Mouse (Mus musculus) frontal cortex, postnatal 14 days (tissue): Measurements from ENCODE around the gene Pelp1.
A peak's percentile ranks its signal among the peaks of the same experiment; 100 is the strongest.

Experiments used
- DNase-seq, 2 experiments: peaks; one replicate each; pipeline ENCODE4 v3.0.0; 2022; ENCODE audit warnings: low spot score in 2 of 2

Gene Pelp1

DNA sequence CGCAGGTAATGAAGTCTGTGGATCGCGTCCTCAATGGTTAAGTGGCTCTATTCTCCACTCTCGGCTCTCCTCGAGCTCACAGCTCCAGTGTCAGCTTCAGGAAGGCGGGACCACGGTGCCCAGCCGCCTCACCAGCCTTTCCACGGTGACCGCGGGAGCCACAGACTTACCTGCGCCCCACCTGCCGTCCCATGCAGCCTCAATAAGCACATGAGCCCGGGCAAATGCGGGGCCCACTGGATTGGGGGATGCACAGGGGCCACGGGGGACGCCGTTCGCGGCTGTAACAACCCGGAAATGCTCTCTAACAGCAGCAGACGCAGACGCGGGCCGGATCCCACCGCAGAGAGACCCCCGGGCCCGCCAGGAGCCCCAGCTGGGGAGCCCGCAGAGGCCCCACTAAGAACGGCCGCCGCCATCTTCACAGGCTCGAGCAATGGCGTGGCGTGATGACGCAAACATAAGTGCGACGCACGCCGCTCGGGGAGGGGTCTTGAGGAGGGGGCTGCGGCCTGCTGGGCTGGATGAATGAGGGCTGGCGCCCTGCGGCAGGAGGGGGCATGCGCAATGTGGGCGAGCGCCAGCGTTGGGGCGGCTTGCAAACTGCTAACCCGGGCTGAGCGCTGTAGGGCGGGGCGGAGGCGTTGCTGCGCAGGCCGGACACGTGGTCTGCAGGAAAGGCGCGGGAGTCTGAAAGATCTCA is at the start of gene Pelp1:
TSS of gene Pelp1 (minus strand) at position 438 of the 703 bp plus-strand sequence.
- DNase-seq, result peak; percentile 88 to 89

DNA sequence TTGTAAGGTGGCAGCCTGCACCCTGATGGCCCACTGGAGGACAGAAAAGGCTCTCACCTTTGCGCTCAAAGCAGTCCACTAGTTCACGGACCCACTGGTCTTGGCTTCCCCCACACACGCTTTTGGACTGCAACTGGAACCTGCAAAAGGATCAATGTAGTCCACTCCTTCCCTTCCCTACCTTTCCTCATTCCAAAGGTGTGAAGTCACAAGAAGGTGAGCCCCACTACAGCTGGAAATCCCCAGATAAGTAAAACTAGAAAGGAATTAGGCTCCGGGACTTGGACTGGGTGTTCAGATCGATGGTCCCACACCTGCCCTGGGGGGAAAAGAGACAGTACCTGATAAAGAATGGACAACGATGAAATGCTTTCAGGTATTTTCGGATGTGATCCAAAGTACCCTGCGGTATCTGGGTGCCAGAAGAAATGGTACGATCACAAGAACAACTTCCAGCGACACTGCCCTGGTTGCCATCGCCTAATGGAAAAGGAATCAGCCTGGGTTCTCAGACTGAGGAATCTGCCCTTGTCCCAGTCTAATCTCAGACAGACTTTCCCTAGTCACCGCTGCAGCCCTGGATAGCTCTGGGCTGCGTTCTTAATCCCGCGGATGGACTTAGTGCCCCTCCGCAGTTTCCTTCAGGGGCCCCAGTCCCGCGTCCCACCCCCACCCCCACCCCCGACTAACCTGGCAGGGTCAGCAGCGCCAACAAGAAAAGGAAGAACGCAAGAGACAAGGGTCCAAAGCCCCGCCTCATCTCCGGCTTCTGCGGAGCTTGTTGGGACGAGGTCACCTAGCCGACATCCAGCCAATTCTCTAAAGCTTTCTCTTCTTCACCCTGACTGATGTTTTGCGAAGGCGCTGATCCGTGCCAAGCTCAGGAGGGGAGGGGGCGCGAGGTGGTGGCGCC is 49.1 kb upstream of the Pelp1 start, which contains the start of gene Zmynd15:
TSS of gene Zmynd15 (plus strand) at position 746 of the 913 bp plus-strand sequence.
- DNase-seq, result no peak

DNA sequence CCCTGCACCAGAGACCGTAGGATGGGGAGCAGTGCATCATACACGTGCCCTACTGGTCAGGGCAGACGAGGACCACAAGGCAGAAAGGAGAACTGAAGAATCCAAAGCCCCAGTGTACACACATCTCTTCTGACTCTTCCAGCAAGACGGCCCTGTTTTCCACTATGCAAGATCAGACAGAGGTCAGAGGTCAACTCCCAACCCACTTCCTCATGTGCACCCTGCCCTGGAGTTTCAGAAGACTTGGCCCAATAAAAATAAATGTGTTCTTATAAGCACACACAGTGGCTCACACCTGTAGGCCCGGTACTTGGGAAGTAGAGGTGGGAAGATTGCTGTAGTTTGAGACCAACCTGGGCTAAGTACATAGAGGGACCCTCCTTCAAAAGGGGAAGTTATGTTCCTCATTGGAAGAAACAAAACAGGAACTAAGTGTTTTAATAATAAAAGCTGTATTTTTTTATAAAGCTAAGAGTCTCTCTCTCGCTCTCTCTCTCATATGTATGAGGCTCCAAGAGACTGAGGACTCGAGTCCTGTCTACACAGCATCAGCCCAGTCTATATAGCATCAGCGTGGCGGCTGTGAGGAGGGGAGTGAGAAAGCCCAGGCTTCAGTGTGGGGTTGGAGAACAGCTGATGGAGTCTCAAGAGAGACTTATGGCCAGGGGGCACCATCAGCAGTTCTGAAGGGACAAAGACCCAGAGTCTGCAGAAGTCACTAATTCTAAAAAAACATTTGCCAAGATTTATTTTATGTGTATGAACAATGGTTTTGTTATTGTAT is 43.6 kb upstream of the Pelp1 start:
- no peak for DNase-seq

DNA sequence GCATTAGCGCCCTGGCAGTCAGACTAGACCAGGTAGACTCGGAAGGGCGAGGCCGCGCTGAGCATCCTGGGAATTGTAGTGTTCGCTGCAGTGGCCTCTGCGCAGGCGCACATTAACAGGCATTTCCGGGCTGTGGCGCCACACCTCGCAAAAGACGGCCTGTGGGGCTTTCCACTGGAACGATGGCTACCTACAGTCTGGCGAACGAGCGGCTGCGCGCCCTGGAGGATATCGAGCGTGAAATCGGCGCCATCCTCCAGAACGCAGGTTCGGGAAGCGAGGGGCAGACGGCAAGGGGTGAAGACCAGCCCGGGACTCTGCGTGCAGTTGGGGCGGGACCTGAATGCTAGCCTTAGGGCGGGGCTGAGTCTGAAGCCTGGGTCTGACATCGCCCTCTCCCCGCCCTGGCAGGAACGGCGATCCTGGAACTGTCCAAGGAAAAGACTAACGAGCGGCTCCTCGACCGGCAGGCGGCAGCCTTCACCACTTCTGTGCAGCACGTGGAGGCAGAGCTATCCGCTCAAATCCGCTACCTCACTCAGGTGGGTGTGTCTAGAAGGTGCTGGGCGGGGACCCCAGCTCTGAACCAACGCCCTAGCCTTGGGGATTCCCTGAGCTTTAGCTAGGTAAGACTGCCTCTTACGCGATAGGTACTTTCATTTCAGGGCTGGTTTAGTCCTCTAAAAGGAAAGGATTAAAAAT is 42.1 kb upstream of the Pelp1 start, which contains the start of gene Med11:
TSS of gene Med11 (plus strand) at position 123 of the 702 bp plus-strand sequence.
- DNase-seq, result peak; percentile 88 to 92

DNA sequence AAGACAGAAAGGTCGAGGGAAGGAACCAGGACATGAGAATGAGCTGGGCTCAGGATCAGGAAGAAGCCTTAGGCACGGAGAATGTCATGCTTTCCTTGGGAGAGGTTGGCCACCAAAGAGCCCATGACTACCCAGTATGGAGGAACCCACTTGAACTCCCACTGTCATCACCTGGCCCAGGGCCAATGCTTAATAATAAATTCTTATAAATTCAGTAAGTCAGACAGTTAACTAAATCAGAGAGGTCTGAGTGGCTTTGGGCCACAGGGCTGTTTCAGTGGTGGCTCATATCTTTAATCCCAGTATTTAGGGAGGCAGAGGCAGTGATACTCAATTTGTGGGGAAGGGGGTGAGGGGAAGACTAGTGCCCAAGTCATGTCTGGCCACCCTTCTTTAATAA is 41.1 kb upstream of the Pelp1 start:
- no peak for DNase-seq

DNA sequence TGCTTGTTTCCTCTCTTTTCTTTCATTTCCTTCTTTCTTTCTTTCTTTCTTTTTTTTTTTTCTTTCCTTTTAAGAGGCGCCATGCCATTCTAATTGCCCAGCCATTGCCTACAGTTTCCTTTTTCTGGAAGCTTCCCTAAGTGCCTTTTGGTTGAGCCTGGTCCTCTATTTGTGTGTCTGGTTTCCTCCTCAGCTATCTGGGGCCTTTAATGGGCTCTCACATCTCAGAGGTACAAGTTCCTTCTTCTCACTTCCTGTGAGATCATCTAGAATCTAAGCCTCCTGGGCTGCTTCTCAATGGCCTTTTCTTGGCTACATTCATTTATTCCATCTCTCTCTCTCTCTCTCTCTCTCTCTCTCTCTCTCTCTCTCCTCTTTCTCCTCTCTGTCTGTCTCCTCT is 37.5 kb upstream of the Pelp1 start:
- no peak for DNase-seq

DNA sequence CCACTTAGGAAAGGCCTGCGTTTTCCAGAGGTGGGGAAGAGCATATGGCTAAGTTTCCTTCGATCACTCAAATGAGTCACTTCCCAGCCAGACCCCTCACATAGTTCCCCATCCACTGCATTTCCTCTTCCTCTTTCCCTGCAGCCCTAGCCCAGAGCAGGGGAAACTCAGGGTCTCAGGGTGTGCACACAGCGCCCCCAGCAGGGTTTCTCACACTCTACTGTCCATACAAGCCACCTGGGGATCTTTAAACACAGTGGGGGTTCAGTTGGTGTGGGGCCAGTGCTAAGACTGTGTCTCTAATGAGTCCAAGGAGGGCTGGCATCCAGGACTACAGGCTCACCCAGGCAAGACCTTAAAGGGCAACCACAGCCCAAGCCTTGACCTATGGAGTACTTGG is 36.9 kb upstream of the Pelp1 start:
- DNase-seq, result no peak

DNA sequence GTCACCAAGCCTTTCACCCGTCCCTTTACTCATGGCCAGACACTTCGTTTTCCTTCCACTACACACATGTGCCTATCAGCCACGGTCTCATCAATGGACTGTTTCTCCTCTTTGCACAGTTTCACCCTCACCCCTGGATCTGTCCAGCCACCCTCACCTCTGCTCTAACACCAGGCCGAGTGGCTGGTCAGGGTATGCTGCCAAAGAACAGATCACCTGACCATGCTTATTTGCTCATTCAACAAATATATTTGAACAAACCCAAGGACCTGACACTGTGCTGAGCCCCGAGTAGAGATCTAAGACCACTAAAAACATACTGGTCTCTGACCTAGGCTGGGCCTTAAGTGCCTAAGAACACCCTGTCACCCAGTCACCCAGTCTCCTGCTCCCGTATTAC is 34.8 kb upstream of the Pelp1 start:
- no peak for DNase-seq

DNA sequence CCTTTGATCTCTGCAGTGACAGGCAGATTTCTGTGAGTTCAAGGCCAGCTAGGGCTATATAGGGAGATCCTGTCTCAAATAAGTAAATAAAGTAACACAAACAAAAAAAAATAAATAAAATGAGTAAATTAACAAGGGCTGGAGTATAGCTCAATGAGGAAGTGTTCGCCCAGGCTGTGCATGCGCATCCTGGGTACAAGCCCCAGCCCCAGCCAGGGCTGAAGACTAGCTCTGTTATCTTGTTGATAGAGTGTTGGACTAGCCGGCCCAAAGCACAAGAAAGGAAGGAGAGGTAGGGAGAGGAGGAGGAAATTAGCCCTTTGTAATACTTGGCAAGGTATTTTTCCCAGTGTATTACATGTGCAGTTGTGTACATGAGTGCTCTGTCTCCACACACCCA is 34.1 kb upstream of the Pelp1 start:
- no peak for DNase-seq

DNA sequence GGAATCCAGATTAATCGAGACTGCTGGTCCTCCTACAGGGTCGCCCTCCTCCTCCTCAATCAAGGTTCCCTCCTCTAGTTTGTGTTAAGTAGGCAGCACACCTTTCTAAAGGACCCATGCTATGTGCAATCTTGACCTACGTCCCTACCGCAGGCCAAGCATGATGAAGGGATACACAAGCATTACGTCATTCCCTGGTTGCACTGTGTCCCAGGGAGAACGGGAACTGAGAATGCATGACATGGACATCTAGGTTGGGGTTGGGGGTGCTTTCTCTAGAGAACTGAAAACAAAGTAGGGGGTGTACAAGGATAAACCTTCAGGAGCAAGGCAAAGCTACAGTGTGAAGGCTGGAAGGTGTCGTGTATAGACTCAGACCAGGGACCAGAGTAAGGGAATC is 32.1 kb upstream of the Pelp1 start:
- DNase-seq, result no peak

DNA sequence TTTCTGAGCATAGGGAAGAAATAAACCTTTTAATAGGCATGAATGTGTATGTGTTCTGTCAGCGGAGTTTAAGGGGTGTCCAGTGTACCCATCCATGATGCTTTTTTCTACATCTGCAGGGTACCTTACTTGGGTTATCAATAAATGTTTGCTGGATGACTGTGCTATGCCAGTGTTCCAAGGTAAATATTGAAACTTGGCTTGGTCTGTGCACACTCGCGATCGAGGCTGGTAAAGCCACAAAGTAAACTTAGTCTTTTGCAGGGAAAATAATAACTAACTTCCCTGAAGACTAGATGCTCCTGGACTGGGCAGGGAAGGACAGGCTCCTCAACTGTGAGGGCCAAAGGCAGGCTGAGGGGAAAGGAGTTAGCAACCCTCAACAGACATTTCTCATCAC is 30.8 kb upstream of the Pelp1 start:
- no peak for DNase-seq

DNA sequence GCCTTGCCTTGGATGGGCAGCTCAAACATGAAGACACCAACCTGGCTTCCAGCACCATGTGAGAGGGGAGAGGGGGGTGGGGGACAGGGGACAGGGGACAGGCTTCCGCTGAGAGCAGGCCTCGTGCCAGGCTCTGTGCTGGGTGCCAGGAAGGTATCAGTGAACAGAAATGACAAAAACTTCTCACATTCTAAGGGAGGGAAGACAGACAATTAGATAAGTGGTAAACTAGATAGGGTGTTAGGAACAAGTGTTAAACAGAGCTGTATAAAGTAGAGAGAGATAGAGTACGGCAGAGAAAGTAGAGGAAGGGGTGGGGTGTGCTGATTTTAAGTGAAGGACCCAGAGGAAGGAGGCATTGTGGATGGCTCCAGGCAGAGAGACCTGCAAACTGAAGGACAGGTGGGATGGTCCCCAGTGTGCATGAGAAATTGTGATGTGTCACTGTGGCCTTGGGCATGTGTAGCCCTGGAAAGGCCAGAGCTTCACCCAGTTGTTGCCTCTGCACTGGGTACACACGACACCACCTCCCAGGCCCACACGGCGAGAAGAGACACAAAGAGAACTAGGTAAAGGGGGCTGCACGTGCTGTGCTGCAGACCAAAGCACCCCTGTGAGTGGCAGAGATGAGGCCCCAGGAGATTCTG is 29.0 kb upstream of the Pelp1 start:
- DNase-seq, result no peak

DNA sequence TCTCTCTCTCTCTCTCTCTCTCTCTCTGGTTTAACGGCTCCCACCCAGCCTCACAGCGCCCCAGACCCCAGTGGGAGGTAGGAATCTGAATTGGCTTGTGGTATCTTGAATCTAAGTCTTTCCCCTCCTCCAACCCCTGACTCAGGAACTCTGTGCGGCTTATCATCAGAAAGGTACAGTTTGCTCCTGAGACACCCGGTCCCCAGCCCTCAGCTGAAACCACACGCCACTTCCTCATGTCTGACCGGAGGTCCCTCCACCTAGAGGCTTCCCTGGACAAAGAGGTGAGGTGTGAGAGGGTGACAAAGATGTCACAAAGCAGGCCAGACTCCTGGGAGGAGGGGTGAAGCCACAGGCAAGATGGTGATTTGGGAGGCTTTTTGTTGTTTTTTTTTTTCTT is 27.6 kb upstream of the Pelp1 start:
- DNase-seq, result no peak

DNA sequence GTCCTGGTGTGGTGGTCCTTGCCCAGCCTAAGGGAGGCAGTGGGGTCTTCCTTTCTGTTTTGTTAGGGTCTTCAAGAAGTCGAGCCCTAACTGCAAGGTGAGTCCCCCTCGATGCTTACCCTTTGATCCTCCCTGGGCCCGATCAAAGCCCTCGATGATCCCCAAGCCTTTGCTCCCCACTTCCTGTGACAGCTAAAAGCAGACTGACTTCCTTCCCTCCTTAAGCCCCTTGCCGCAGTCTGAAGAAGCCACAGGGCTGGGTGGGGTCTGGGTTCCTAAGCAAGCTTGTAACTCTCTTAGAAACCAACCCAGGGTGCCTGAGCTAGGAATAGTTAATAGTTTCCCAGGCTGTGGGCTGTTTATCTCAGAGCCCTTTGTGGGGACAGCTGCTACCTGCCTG is 25.6 kb upstream of the Pelp1 start:
- no peak for DNase-seq

DNA sequence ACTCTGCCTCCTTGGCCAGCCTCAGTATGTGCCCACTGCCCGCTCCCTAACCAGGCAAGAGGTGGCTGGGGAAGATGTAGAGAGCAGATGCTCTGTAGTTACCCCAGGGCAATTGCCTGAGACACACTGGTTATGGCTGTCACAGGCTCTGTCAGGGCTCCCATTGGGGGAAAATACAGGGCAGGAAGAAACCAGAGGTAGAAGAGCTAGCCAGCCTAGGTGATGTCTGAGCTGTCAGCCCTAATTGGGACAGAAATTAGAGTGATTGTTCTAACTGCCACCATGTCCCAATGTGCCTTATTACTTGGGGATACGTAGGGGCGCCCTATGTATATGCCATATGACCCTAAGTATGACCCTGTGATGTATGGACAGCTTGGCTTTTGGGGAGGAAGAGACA is 24.1 kb upstream of the Pelp1 start:
- no peak for DNase-seq

DNA sequence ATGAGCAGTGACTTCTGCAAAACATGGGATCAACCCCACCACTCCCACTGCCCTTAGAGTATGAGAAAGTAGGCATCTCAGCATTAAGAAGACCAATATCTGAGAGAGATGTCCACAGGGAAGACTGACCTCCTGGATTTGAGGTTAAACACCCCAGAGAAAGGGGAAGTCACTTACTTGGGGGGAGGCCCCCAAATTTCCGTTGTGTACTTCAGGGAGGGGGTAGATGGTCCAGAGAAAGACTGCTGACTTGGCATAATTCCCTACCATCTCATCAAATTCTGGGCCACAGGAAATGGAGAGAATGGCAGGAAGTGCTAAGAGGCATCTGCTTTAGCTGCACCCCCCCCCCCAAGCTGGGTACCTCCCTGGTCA is 23.7 kb upstream of the Pelp1 start:
- DNase-seq, result no peak

DNA sequence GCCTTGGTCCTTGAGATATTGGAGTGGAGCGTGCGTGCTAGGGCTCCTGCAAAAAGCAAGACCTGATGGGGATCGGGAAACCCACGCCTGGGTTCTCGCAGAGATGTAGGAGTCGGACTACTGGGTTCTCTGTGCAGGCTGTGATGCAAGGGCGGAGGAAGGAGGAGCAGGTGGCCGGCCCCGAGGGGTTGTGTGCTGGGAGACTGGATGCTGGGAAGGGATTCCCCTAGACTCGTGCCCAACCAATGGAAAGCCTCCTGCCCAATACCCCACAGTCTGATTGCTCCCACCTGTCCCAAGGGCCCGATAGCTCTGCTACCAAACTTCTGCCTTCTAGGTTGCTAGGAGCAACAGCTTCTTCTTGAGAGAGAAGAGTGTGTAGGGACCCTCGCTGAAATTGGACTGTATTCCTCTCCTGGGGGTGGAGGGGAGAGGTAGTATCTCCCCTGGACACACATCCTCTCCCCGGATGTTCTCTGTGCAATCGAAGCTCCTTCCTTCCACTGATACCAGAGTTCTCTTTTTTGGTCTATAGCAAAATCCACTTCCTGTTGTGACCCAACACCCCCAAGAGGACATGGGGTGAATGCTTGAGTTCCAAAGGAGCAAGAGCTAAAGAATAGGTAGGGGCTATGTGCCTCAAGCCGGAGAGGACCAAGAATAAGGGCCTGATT is 23.2 kb upstream of the Pelp1 start:
- DNase-seq, result no peak

DNA sequence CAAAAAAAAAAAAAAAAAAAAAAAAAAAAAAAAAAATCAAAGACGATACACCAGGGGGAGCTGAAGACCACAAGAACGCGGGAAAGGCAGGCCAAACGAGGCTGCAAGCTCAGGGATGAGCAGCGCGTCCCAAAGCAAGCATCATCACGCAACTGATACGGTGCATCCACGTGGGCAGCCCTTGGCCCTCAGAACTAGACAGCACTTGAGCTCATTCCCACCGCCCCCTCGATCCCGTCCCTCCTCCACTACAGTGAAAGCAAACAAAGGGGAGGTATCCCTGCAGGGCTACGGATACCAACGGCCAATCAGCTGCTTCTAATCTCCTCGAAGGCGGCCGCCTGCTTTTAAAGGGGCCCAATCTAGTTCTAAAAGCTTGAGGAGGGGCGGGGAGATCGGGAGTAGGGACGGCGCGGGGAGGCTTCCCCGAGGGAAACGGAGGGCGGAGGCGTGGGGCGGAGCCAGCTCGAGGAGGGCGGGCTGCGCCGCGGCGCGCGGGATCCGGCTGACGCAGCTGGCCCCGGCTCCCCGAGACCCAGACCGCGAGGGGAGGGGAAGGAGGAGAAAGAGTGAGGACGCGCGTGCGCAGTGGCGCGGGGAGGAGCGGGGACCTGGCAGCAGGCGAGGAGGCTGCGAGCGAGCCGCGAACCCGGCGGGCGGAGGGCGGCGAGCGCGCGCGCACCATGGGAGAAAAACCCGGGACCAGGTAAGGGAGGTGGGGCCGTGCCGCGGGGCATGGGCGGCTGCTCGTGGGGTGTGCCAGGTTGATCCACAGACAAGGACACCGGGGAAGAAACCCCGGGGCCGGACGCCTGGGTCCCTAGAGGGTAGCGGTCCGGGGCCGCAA is 22.4 kb upstream of the Pelp1 start, which contains the start of gene Arrb2:
TSS of gene Arrb2 (plus strand) at position 588 of the 847 bp plus-strand sequence.
- peak; percentile 95 to 96 for DNase-seq

DNA sequence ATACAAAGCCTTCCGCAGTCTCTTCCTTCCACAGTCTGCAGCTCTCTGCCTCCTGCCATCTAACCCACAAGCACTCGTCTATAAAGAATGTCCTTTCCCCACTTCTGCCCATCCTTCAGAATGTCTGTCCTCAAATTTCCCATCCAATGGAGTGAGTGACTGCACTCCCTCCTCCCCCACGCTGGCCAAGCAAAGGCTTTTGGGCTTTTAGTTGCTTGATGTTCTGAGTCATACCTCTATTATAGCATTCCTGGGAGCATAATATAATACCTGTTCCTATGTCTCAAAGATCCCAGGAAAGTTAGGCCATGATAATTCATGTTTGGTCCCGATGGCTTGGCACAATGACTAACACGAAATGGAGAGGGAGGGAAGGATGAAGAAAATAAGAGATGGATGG is 21.7 kb upstream of the Pelp1 start:
- no peak for DNase-seq
